Comparison of ENCODE assay signal across 8 mouse cellular contexts in the genomic region with DNA sequence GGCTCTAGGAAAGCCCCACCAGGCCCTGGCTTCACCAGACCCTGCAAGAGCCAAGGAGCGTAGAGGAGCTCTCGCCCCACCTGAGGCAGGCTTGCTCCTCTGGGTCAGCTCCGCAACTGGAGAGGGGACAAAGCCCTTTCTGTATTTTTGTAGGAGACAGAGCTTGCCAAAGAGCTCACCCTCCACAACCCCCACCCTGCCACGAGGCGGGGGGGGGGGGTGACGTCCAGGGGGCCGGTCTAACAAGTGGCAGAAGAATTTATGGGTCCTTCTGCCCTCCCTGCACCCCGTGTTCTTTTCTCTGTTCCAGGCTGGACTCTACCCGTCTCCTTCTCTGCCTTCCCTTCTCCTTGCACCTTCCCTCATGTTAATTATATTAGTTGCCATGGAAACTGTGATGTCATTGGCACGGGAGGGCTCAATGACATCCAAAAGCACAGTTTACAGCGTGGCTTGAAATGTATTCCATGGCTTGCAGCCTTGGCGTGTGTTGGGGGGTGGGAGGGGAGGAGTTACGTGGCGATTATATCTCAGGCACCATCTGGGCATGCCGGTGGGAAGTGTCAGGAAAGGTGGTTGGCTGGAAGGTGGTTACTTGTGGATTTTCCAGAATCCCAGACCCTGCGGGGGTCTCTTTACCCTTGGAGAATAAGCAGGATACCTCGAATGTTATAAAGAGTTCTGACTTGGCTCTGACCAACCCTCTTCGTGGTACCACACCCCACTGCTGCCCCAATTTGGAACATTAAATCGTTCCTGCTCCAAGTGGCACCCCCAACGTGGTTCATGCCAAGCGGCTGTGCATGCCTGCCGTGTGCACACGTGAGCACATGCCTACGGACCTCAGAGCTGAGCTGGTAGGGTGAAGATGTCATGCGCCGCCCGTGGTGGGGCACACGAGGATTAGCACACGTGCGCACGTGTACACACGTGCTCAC.
DNase-seq lines count a peak whose midpoint lies in the region; ATAC-seq and TF ChIP-seq lines count a peak whose summit lies in the region.

No protein-coding gene starts in this region.

- H3K4me3 ChIP-seq in gastrocnemius, adult 2 months, result peak overlapping the region; percentile 43
- peak overlapping the region; percentile 42 for H3K4me3 ChIP-seq in layer of hippocampus, adult 2 months

- no peak for TF ChIP-seq CTCF in gastrocnemius, adult 2 months (IDR thresholded peaks at IDR 0.05)
- TF ChIP-seq CTCF in layer of hippocampus, adult 2 months (conservative IDR thresholded peaks at IDR 0.05), result no peak

- peak; percentile 52 for DNase-seq in gastrocnemius, adult 2 months
- DNase-seq in gastrocnemius, adult 8-10 months (ENCODE audit: low spot score in 2 of 2), result no peak
- peak; percentile 54 for DNase-seq in embryo, embryonic 9.5 days (ENCODE audit: extremely low spot score)
- DNase-seq in heart, postnatal 10 days, result peak; percentile 34 to 38
- DNase-seq in layer of hippocampus, adult 2 months (ENCODE audit: low spot score in 2 of 2), result peak; percentile 76 to 85
- peak; percentile 72 for DNase-seq in lung, postnatal 10 days
- peak; percentile 69 to 87 for DNase-seq in right cerebral cortex, postnatal 36 days (ENCODE audit: low spot score in 2 of 2)

- intact Hi-C loops in gastrocnemius, adult 2 months (cut with DNase I), result no loop called here
- intact Hi-C loops in heart, postnatal 10 days (cut with DNase I), result no loop called here

- ATAC-seq in erythroid progenitor cell, adult 5-6 weeks (replicated peaks; ENCODE audit: low FRiP score, poor library complexity, severe bottlenecking), result no peak

- peak overlapping the region; percentile 87 for H3K27ac ChIP-seq in gastrocnemius, adult 2 months
- H3K27ac ChIP-seq in layer of hippocampus, adult 2 months, result peak overlapping the region; percentile 90

Comparison
In these comparisons a context has a peak if more than half of its experiments do, and no peak if none do; other contexts are left out.
1. DNase-seq: peak in gastrocnemius, adult 2 months (single experiment), embryo, embryonic 9.5 days (single experiment), heart, postnatal 10 days (2 of 2), layer of hippocampus, adult 2 months (2 of 2), lung, postnatal 10 days (single experiment) and right cerebral cortex, postnatal 36 days (2 of 2); none in gastrocnemius, adult 8-10 months (0 of 2).